Mouse (Mus musculus): ENCODE data around the gene Enox1.

- TF ChIP-seq CTCF (conservative IDR thresholded peaks at IDR 0.05; ENCODE audit: low read length) (no peak), POU5F1 (IDR thresholded peaks at IDR 0.05; ENCODE audit: borderline replicate concordance, low read length) (no peak)
Measured at GRCm38 (mm10) chr14:77596216-77597175, 439.9 kb downstream of the Enox1 start.
